Mouse (Mus musculus) embryonic facial prominence, embryonic 11.5 days (tissue): ENCODE data around the gene Agtpbp1. TPM values are rescaled to one million over a fixed set of nuclear protein-coding genes. Genes with fewer than 3 reads are reported as not detected.

Source experiments
- ATAC-seq: fragments of 200-750 bp; cut with Nextera tagmentation; replicated peaks from 2 replicates; pipeline ENCODE4 v1.8.0; 2017; ENCODE audit warnings: low read depth; ENCODE audit not compliant: insufficient number of reproducible peaks, low FRiP score, low TSS enrichment
- DNase-seq: peaks from one replicate; pipeline ENCODE4 v3.0.0-alpha.2; 2015; ENCODE audit warnings: low spot score
- H3K27ac ChIP-seq: fragments of 300-500 bp; sonication (generic); replicated peaks from 2 replicates; pipeline ENCODE4 v1.5.1; 2014; ENCODE audit warnings: mild to moderate bottlenecking, low read depth, low read length, control low read depth
- H3K27me3 ChIP-seq: fragments of 300-500 bp; sonication (generic); 2 replicates; pipeline ENCODE4 v1.6.1; 2014; ENCODE audit warnings: mild to moderate bottlenecking, low read length, moderate library complexity, mixed read lengths; ENCODE audit not compliant: control insufficient read depth, insufficient read depth
- H3K36me3 ChIP-seq: fragments of 300-500 bp; sonication (generic); replicated peaks from 2 replicates; pipeline ENCODE4 v1.6.1; 2014; ENCODE audit warnings: low read depth, mild to moderate bottlenecking, low read length, moderate library complexity, mixed read lengths; ENCODE audit not compliant: control insufficient read depth, insufficient read depth
- H3K4me1 ChIP-seq: fragments of 300-500 bp; sonication (generic); 2 replicates; pipeline ENCODE4 v1.6.1; 2014; ENCODE audit warnings: low read length, mixed read lengths; ENCODE audit not compliant: control insufficient read depth, insufficient read depth
- H3K4me2 ChIP-seq: fragments of 300-500 bp; sonication (generic); 2 replicates; pipeline ENCODE4 v1.6.1; 2014; ENCODE audit warnings: low read depth, mild to moderate bottlenecking, control low read depth, low read length, moderate library complexity
- H3K4me3 ChIP-seq: fragments of 300-500 bp; sonication (generic); 2 replicates; pipeline ENCODE4 v1.5.1; 2014; ENCODE audit warnings: low read depth, low read length, control low read depth
- H3K9ac ChIP-seq: fragments of 300-500 bp; sonication (generic); replicated peaks from 2 replicates; pipeline ENCODE4 v1.6.1; 2014; ENCODE audit warnings: mild to moderate bottlenecking, control low read depth, low read length
- H3K9me3 ChIP-seq: fragments of 300-500 bp; sonication (generic); replicated peaks from 2 replicates; pipeline ENCODE4 v1.6.1; 2016; ENCODE audit warnings: mild to moderate bottlenecking, low read length, inconsistent platforms, mixed read lengths; ENCODE audit not compliant: control insufficient read depth
- WGBS: fragments of 180-500 bp; shearing (Covaris S2); extraction: QIAGEN DNeasy Blood & Tissue Kit; methylation state at CpG from one replicate; pipeline ENCODE4 v1.1.7; 2014; 5-methylcytosine and 5-hydroxymethylcytosine counted together
- polyA plus RNA-seq: library from polyadenylated mRNA; unstranded; fragments of >200 nt; fragmentation: Nextera tagmentation; extraction: Ambion mirVana; gene quantifications from 2 replicates; pipeline ENCODE4 v1.2.1, GENCODE M21; 2014

Gene Agtpbp1
- polyA plus RNA-seq, 1 experiment from 2014 or later, result 17.8 TPM

GRCm38 (mm10) chr13:59555613-59556192 is 29.3 kb downstream of the Agtpbp1 start:
- Histone ChIP-seq H3K36me3 (no peaks in the 10 kb centered on the region), H3K9ac (no peak overlapping the region), H3K4me1 (no peaks in the 10 kb centered on the region), H3K27ac (no peak overlapping the region), H3K9me3 (no peaks in the 10 kb centered on the region), H3K27me3 (no peaks in the 10 kb centered on the region), H3K4me2 (no peak overlapping the region; the same call in 1 of the 2 replicates), H3K4me3 (no peak overlapping the region)
- no peak for ATAC-seq
- no peak for DNase-seq
- 82% methylated on average over 8 of the region's 8 CpGs for WGBS

DNA sequence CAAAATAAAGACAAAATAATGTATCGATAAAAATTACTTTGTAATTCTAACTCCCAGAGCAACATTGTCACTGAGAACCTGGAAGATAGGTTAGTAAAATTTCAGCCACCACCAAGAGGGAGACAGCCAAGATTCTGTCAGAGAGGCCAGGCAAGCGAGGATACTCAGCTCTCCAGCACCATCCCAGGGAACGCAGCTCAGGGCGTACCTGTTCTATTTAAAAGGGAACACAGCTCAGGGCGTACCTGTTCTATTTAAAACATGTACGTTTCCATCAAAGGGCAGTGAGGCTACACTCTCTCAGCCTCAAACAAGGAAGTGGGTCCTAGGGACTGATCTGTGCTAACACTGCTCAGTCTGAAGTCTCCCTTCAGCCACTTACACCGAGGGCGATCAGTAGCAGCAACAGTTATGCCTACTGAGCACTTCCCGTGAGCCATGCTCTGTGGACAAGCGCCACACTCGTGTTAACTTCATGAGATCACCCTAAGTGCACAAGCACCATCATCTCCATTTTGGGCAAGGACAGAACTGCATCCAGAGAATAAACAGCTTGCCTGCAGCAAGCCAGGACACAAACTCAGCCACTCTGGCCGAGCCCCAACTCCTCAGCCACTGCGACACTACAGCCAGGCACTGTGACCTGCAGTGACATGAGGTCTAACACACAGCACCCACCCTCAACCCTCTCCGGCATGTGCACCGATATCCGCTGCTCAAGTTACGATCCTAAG is 30.1 kb downstream of the Agtpbp1 start:
- Histone ChIP-seq H3K27me3 (no peaks in the 10 kb centered on the region), H3K27ac (no peak overlapping the region), H3K36me3 (no peaks in the 10 kb centered on the region), H3K4me3 (no peak overlapping the region), H3K4me1 (no peaks in the 10 kb centered on the region), H3K4me2 (no peak overlapping the region), H3K9ac (no peak overlapping the region), H3K9me3 (no peaks in the 10 kb centered on the region)
- DNase-seq (no peak), ATAC-seq (no peak)
- 73% methylated on average over 17 of the region's 17 CpGs for whole genome bisulfite sequencing

DNA sequence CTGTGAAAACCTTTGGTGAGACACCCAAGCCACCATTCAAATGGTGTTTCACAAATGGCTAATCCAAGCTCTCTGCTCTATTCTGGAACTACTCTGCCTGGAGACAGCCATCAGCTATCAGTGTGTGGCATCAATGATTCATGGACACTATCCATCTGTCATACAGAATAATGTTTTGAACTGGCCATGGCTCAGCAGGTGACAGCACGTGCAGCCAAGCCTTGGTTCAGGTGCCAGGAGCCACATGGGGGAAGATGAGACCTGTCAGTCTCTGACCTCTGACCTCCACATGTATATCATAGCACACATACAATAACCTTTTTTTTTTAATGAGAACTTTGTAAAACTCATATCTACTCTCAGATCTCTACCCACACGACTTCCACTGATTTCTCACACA is 32.3 kb downstream of the Agtpbp1 start:
- 73% methylated on average over 2 of the region's 2 CpGs for WGBS
- Histone ChIP-seq H3K9me3 (no peaks in the 10 kb centered on the region), H3K4me3 (no peak overlapping the region), H3K36me3 (no peaks in the 10 kb centered on the region), H3K4me1 (no peaks in the 10 kb centered on the region), H3K9ac (no peak overlapping the region), H3K27me3 (no peaks in the 10 kb centered on the region), H3K27ac (no peak overlapping the region), H3K4me2 (no peak overlapping the region)
- ATAC-seq (no peak), DNase-seq (no peak)

DNA sequence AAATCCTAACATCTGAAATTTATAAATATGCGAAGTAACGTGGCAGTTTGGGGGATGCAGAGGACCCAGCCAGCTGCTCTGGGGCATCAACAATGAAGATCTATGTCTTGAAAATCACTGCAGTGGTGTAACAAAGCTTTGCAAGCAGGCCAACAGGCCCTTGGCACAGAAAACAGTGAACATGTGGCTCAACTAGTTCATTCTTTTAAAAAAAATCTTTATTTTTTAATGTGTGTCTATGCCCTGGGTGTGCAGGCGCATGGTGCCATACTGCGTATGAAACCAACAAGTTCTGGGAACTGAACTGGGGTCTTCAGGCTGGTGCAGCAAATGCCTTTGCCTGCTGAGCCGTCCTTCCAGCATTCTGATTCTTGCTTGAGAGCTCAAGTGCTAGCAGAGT is 32.7 kb downstream of the Agtpbp1 start:
- Histone ChIP-seq H3K4me2 (no peak overlapping the region), H3K27ac (no peak overlapping the region), H3K36me3 (no peaks in the 10 kb centered on the region), H3K27me3 (no peaks in the 10 kb centered on the region), H3K4me3 (no peak overlapping the region), H3K9me3 (no peaks in the 10 kb centered on the region), H3K4me1 (no peaks in the 10 kb centered on the region), H3K9ac (no peak overlapping the region)
- ATAC-seq (no peak), DNase-seq (no peak)
- WGBS, result 89% methylated on average over 5 of the region's 5 CpGs

- no peaks in the 10 kb centered on the region for H3K36me3 ChIP-seq
- no peak overlapping the region for H3K9ac ChIP-seq
- ATAC-seq (no peak), DNase-seq (no peak)
- no peaks in the 10 kb centered on the region for H3K9me3 ChIP-seq
- H3K27me3 ChIP-seq, result no peaks in the 10 kb centered on the region
- H3K4me1 ChIP-seq, result no peaks in the 10 kb centered on the region
- WGBS, result 67% methylated on average over 1 of the region's 1 CpGs
- no peak overlapping the region for H3K27ac ChIP-seq
- H3K4me2 ChIP-seq, result no peak overlapping the region
- H3K4me3 ChIP-seq, result no peak overlapping the region
Measured at GRCm38 (mm10) chr13:59549318-59549798, 35.7 kb downstream of the Agtpbp1 start.

DNA sequence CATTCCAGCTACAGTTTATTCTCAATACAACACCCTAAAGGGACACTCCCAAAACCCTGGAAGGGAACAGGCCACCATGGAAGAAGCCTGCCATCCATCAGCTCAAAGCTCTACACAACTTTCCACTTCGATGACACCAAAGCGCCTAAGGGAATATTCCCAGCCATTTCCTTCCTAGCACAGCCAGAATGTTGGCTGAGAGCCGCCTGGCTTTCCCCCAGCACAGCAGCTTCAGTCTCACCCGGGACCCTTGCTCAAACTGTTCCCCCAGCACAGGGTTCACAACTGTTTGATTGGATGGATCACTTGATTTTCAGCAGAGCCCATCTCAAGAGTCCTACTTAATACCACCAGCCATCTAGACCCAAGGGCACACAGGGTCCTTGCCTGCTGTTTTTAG is 37.3 kb downstream of the Agtpbp1 start:
- H3K27ac ChIP-seq, result no peak overlapping the region
- no peak overlapping the region for H3K4me2 ChIP-seq
- ATAC-seq (no peak), DNase-seq (no peak)
- no peak overlapping the region for H3K4me3 ChIP-seq
- H3K9ac ChIP-seq, result no peak overlapping the region
- no peaks in the 10 kb centered on the region for H3K4me1 ChIP-seq
- no peaks in the 10 kb centered on the region for H3K9me3 ChIP-seq
- no peaks in the 10 kb centered on the region for H3K36me3 ChIP-seq
- no peaks in the 10 kb centered on the region for H3K27me3 ChIP-seq
- WGBS, result 77% methylated on average over 4 of the region's 4 CpGs

GRCm38 (mm10) chr13:59547091-59547490 is 37.9 kb downstream of the Agtpbp1 start:
- DNase-seq (no peak), ATAC-seq (no peak)
- Histone ChIP-seq H3K27me3 (no peaks in the 10 kb centered on the region), H3K36me3 (no peaks in the 10 kb centered on the region), H3K4me3 (no peak overlapping the region), H3K4me1 (no peaks in the 10 kb centered on the region), H3K9ac (no peak overlapping the region), H3K9me3 (no peaks in the 10 kb centered on the region), H3K4me2 (no peak overlapping the region), H3K27ac (no peak overlapping the region)
- 83% methylated on average over 2 of the region's 2 CpGs for WGBS

- ATAC-seq, result no peak
- no peak overlapping the region for H3K4me3 ChIP-seq
- no peak for DNase-seq
- WGBS, result 92% methylated on average over 10 of the region's 10 CpGs
- H3K36me3 ChIP-seq, result no peaks in the 10 kb centered on the region
- H3K9ac ChIP-seq, result no peak overlapping the region
- H3K4me1 ChIP-seq, result no peaks in the 10 kb centered on the region
- no peak overlapping the region for H3K27ac ChIP-seq
- H3K9me3 ChIP-seq, result no peaks in the 10 kb centered on the region
- no peaks in the 10 kb centered on the region for H3K27me3 ChIP-seq
- no peak overlapping the region for H3K4me2 ChIP-seq
Measured at GRCm38 (mm10) chr13:59542411-59542810, 42.6 kb downstream of the Agtpbp1 start.
